Mouse (Mus musculus): ENCODE measurements at regions not wholly inside any gene's neighbourhood (a gene's known extent, or its start where the extent isn't known, plus 50 kb on each side); places are given as distances from the start of the nearest gene placed in this dataset.

DNA sequence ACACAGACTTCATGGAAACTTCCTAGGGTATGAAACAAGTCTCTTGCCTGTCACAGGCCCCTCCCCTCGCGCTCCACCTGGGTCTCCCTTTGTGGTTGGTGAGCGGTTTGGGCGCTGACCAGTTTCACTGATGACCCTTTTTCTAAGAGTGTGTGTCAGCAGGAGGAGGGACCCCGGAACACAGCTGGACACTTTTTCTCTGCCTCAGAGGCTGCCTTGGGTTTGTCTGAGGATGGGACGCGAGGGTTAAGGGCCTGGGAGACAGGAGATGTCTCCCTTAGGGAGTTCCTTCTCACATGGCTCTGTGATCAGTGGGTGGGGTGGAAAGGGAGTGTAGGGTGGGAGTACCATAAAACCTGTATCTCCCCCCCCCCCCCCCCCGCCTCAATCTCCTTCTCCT lies 115.8 kb upstream of the Haao start:
- TF ChIP-seq CTCF (IDR thresholded peaks at IDR 0.05; ENCODE audit: low read depth) (no peak), EP300 (IDR thresholded peaks at IDR 0.05; ENCODE audit: low read depth) (no peak)
- no peaks in the 10 kb centered on the region for H3K27me3 ChIP-seq (ENCODE audit: control insufficient read depth, insufficient read depth, low read length)
- H3K9ac ChIP-seq (replicated peaks): no peak overlapping the region
- H3K36me3 ChIP-seq (replicated peaks; ENCODE audit: control insufficient read depth, insufficient read depth, low read depth): no peaks in the 10 kb centered on the region
- ATAC-seq (ENCODE audit: insufficient read depth) (no peak), DNase-seq (ENCODE audit: low read depth in 3 of 3, low spot score in 3 of 3) (no peak)
- H3K4me2 ChIP-seq (ENCODE audit: low read depth): no peak overlapping the region
- no peak overlapping the region for H3K27ac ChIP-seq
- 71% methylated on average over 7 of the region's 8 CpGs for WGBS (ENCODE audit: insufficient replicate concordance)
- H3K4me3 ChIP-seq (ENCODE audit: insufficient read depth in 1 of 2, low read depth in 2 of 2, low read length in 2 of 2): no peak overlapping the region
- no peaks in the 10 kb centered on the region for H3K9me3 ChIP-seq (ENCODE audit: control insufficient read depth, low read length)
- H3K4me1 ChIP-seq (replicated peaks; ENCODE audit: control insufficient read depth in 2 of 2, insufficient read depth in 2 of 2, low read length in 1 of 2): peaks cover 23 to 48% of the 10 kb centered on the region in 2 experiments

DNA sequence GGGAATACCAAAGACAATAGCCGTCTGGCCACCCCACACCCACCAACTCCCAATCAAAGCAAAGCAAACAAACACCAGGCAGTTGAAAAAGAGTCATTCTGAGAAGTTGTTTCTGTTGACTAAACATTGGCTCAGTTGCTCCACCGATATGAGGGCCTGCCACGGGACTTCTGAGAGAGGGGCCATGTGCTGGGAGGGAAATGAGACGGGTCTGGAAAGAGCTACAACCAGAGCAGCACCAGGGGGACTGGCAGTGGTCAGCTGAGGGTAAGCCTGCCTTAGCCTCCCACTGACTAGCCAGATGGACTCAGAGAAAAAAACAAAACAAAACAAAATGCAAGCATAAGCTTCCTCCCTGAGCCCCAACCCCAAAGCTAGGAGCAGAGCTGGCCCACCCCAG lies 115.1 kb upstream of the Haao start:
- no peak overlapping the region for H3K9ac ChIP-seq (replicated peaks)
- ATAC-seq (ENCODE audit: insufficient read depth) (no peak), DNase-seq (ENCODE audit: low read depth in 3 of 3, low spot score in 3 of 3) (no peak)
- H3K36me3 ChIP-seq (replicated peaks; ENCODE audit: control insufficient read depth, insufficient read depth, low read depth): no peaks in the 10 kb centered on the region
- no peak overlapping the region for H3K4me2 ChIP-seq (ENCODE audit: low read depth)
- no peaks in the 10 kb centered on the region for H3K27me3 ChIP-seq (ENCODE audit: control insufficient read depth, insufficient read depth, low read length)
- no peaks in the 10 kb centered on the region for H3K9me3 ChIP-seq (ENCODE audit: control insufficient read depth, low read length)
- H3K27ac ChIP-seq: no peak overlapping the region
- H3K4me1 ChIP-seq (replicated peaks; ENCODE audit: control insufficient read depth in 2 of 2, insufficient read depth in 2 of 2, low read length in 1 of 2): peaks cover 30 to 55% of the 10 kb centered on the region in 2 experiments
- WGBS (ENCODE audit: insufficient replicate concordance): 8% methylated on average over 4 of the region's 4 CpGs
- H3K4me3 ChIP-seq (ENCODE audit: insufficient read depth in 1 of 2, low read depth in 2 of 2, low read length in 2 of 2): no peak overlapping the region
- TF ChIP-seq EP300 (IDR thresholded peaks at IDR 0.05; ENCODE audit: low read depth) (no peak), CTCF (IDR thresholded peaks at IDR 0.05; ENCODE audit: low read depth) (no peak)

DNA sequence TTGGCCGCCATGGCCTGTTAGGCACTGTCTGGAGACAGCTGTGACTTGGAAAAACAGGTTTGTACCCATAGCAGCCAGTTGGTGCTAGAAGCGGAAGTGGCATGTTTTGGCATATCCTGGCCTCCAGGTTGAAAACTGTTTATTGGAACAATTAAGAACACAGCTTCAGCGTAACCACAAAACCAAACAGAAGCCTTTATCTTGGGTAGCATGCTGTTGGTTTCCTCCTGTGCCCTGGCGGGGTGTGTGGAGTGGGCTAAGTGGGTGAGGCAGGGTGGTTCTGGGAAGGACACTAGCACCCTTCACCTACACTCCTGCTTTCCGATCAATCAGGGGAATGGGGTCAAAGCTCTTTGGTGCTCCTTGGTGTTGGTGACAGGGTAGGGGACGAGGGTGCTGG lies 114.4 kb upstream of the Haao start:
- 14% methylated on average over 6 of the region's 6 CpGs for WGBS (ENCODE audit: insufficient replicate concordance)
- DNase-seq (ENCODE audit: low read depth in 3 of 3, low spot score in 3 of 3) (peak; percentile 40 to 52 (median 52)), ATAC-seq (ENCODE audit: insufficient read depth) (peak; percentile 75)
- TF ChIP-seq CTCF (IDR thresholded peaks at IDR 0.05; ENCODE audit: low read depth) (no peak), EP300 (IDR thresholded peaks at IDR 0.05; ENCODE audit: low read depth) (peak; percentile 88)
- no peaks in the 10 kb centered on the region for H3K27me3 ChIP-seq (ENCODE audit: control insufficient read depth, insufficient read depth, low read length)
- no peaks in the 10 kb centered on the region for H3K9me3 ChIP-seq (ENCODE audit: control insufficient read depth, low read length)
- H3K4me2 ChIP-seq (ENCODE audit: low read depth): no peak overlapping the region
- H3K9ac ChIP-seq (replicated peaks): no peak overlapping the region
- H3K4me3 ChIP-seq (ENCODE audit: insufficient read depth in 1 of 2, low read depth in 2 of 2, low read length in 2 of 2): no peak overlapping the region
- peak overlapping the region; percentile 10; the same call in 1 of the 2 replicates for H3K27ac ChIP-seq
- H3K36me3 ChIP-seq (replicated peaks; ENCODE audit: control insufficient read depth, insufficient read depth, low read depth): no peaks in the 10 kb centered on the region
- H3K4me1 ChIP-seq (replicated peaks; ENCODE audit: control insufficient read depth in 2 of 2, insufficient read depth in 2 of 2, low read length in 1 of 2): peaks cover 32 to 60% of the 10 kb centered on the region in 2 experiments

DNA sequence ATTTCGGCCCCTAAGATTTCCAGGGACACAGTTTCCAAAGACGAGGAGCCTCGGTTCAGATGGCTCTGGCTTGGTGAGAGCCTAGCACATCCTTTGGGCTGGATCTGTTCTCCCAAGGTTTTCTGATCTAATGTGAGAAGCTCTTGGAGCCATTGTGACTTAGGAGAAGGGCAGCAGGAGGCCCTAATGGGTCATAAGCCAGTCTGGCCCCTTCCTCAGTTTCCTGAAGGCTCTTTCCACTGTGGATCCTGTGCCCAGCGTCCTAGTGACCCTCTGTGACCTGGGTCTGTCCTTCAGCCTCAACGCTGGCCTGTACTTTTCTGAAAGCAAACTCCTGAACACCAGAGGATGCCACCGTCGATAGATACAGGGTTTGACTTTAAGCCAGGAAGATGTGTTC lies 113.1 kb upstream of the Haao start:
- Histone ChIP-seq H3K4me2 (ENCODE audit: low read depth) (no peak overlapping the region), H3K27ac (no peak overlapping the region), H3K4me3 (ENCODE audit: insufficient read depth in 1 of 2, low read depth in 2 of 2, low read length in 2 of 2) (no peak overlapping the region), H3K27me3 (ENCODE audit: control insufficient read depth, insufficient read depth, low read length) (no peaks in the 10 kb centered on the region), H3K36me3 (replicated peaks; ENCODE audit: control insufficient read depth, insufficient read depth, low read depth) (no peaks in the 10 kb centered on the region), H3K9me3 (ENCODE audit: control insufficient read depth, low read length) (no peaks in the 10 kb centered on the region), H3K9ac (replicated peaks) (no peak overlapping the region), H3K4me1 (replicated peaks; ENCODE audit: control insufficient read depth in 2 of 2, insufficient read depth in 2 of 2, low read length in 1 of 2) (peaks cover 45 to 73% of the 10 kb centered on the region in 2 experiments)
- ATAC-seq (ENCODE audit: insufficient read depth) (no peak), DNase-seq (ENCODE audit: low read depth in 3 of 3, low spot score in 3 of 3) (no peak)
- 57% methylated on average over 7 of the region's 7 CpGs for WGBS (ENCODE audit: insufficient replicate concordance)
- no peak for TF ChIP-seq CTCF (IDR thresholded peaks at IDR 0.05; ENCODE audit: low read depth)
- no peak for TF ChIP-seq EP300 (IDR thresholded peaks at IDR 0.05; ENCODE audit: low read depth)

DNA sequence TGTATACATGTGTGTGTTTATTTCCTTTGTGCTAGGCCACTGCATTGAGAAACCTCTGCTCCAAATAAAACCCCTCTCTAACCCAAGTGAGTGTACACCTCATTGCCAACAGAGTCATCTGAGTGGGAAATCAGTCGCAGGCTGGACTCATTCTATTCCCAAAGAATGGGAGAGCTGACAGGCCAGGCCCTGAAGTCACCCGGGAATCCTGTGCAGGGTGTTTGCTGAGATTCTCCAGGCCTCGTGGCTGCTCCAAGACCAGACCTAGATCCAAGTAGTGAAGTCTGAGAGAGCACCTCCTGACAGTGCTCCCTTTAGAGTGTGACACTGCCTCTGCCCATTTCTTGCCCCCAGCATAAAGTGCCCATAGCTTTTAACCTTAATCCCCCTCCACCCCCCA lies 112.4 kb upstream of the Haao start:
- no peak for TF ChIP-seq EP300 (IDR thresholded peaks at IDR 0.05; ENCODE audit: low read depth)
- TF ChIP-seq CTCF (IDR thresholded peaks at IDR 0.05; ENCODE audit: low read depth): no peak
- Histone ChIP-seq H3K36me3 (replicated peaks; ENCODE audit: control insufficient read depth, insufficient read depth, low read depth) (no peaks in the 10 kb centered on the region), H3K27me3 (ENCODE audit: control insufficient read depth, insufficient read depth, low read length) (no peaks in the 10 kb centered on the region), H3K9ac (replicated peaks) (no peak overlapping the region), H3K4me2 (ENCODE audit: low read depth) (no peak overlapping the region), H3K27ac (no peak overlapping the region), H3K9me3 (ENCODE audit: control insufficient read depth, low read length) (no peaks in the 10 kb centered on the region), H3K4me1 (replicated peaks; ENCODE audit: control insufficient read depth in 2 of 2, insufficient read depth in 2 of 2, low read length in 1 of 2) (peaks cover 46 to 77% of the 10 kb centered on the region in 2 experiments), H3K4me3 (ENCODE audit: insufficient read depth in 1 of 2, low read depth in 2 of 2, low read length in 2 of 2) (no peak overlapping the region)
- 44% methylated on average over 3 of the region's 3 CpGs for WGBS (ENCODE audit: insufficient replicate concordance)
- DNase-seq (ENCODE audit: low read depth in 3 of 3, low spot score in 3 of 3) (no peak), ATAC-seq (ENCODE audit: insufficient read depth) (no peak)

Data from liver, embryonic 14.5 days (tissue).